Mouse (Mus musculus) cerebellum, postnatal 10 days (tissue): ENCODE data around the gene Cda.
"Not testable (repeated sequence)": the region's sequence is repeated elsewhere in the genome, so short reads cannot be mapped to it uniquely, and the experiment has no call there.

Source experiments
- DNase-seq, 2 experiments: peaks; one replicate each; pipeline ENCODE4 v3.0.0; 2021; ENCODE audit warnings: mixed read lengths in 2 of 2

Cda gene

DNA sequence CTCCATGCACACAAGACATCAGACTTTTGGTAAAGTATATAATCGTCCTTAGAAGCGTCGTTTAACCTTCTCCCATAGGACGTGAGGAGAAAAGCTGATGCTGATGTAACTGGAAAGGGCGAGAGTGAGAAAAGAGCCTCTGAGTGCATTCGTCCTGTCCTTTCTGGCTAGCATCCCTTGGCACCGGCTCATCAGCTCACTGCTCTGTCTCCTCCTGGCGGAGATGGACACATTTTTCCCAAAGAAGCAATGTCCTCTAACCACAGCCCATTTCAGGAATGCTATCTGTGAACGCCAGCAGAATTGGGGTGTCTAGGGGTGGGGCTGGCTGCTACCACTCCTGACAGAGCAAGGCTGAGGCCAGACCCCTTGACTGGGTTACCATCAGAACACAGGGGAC lies 36.1 kb downstream of the Cda start:
- DNase-seq, result peak; percentile 80 to 83

DNA sequence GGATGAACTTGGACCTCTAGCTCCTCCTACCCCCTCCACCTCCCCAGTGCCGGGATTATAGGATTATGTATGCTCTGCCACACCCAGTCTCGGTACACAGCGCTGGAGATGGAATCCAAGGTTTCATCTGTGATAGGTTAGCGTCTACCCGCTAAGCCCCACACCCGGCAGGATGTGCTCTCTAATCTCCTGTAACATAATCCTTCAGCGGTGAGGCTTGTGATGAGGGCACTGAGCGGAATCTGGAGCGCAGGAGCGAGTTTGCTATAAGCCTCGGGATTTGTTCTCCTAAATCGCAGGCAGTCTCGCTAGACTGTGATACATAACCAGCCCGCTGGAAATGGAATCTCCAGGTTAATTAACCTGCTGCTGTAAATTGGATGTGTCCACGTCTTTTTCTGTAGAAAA lies 37.5 kb downstream of the Cda start:
- peak in 1 of 2 experiments; percentile 45 for DNase-seq

GRCm38 (mm10) chr4:138327891-138328470 lies 39.8 kb downstream of the Cda start:
- DNase-seq, result no peak

DNA sequence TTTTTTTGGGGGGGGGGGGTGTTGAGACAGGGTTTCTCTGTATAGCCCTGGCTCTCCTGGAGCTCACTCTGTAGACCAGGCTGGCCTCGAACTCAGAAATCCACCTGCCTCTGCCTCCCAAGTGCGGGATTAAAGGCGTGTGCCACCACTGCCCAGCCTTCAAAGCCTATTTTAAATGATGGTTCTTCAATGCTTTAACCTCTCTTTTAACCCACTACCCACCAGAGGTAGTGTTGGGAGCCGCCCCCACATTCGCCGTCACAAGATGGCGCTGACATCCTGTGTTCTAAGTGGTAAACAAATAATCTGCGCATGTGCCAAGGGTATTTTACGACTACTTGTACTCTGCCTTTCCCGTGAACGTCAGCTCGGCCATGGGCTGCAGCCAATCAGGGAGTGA lies 40.6 kb downstream of the Cda start:
- DNase-seq, result not testable (repeated sequence)

DNA sequence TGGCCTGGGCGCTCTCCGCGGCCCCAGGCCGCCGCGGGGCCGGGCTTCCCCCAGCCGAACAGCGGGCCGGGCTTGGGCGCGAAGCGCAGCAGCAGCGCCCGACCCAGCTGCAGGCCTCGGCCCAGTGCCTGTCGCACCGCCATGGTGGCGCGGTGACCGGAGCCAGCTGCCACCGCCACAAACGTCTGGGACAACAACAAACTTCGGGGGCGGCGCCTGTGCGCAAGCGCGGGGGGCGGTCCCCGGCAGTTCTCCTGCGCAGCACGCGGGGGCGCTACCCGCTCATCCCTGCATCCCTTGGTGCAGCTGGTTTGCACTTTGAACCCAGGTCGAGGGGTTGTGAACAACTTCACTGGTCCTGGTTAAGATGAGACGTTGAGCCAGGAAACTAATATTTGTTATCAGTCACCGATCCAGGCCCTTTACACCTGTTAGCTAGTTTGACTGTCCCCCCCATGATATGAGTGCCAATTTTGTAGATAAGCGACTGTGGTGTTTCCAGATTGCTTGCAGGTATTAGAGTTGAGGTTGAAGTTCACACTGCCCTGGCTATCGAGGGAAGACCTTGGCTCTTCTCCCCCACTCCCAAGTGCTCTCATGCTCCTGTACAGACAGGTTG lies 41.6 kb downstream of the Cda start, which contains the start of gene Pink1:
TSS of gene Pink1 (minus strand) at position 231 of the 619 bp plus-strand sequence.
- DNase-seq, result peak; percentile 94 to 96

DNA sequence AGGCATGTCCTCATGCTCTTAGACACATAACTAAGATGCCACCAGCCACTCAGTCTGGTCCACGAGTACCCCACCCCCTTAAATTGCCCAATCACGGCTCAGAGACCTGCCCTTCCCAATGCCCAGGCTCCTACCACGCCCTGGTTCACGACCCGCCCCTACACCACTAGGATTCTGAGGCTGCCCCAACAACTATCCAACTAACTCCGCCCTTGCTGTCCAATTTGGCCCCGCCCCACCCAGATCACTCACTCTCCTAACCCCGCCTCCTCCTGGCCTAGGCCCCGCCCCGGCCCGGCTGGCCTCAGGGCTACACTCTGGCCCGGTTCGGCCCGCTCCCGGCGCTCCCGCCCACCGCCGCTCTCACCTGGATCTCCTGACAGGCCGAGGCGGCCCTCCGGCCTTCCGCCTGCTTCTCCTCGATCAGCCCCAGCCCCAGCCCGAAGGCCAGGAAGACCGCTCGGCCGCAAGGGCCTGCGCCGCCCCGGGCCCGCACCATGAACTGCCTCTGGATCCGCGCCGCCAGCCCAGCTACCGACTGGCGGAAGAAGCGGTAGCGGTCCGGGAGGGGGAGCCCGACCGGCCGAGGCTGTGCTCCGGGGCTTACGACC lies 42.2 kb downstream of the Cda start:
- peak; percentile 96 to 97 for DNase-seq

DNA sequence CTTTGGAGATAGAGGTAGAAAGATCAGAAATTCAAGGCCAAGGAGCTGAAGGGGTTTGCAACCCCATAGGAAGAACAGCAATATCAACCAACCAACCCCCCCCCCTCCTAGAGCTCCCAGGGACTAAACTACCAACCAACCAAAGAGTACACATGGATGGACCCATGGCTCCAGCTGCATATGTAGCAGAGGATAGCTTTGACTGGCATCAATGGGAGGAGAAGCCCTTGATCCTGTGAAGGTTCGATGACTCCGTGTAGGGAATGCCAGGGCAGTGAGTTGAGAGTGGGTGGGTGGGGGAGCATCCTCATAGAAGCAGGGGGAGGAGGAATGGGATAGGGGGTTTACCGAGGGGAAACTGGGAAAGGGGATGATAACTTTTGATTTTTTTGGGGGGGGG lies 43.3 kb downstream of the Cda start:
- DNase-seq, result no peak

GRCm38 (mm10) chr4:138323753-138324152 lies 44.0 kb downstream of the Cda start:
- DNase-seq, result no peak

DNA sequence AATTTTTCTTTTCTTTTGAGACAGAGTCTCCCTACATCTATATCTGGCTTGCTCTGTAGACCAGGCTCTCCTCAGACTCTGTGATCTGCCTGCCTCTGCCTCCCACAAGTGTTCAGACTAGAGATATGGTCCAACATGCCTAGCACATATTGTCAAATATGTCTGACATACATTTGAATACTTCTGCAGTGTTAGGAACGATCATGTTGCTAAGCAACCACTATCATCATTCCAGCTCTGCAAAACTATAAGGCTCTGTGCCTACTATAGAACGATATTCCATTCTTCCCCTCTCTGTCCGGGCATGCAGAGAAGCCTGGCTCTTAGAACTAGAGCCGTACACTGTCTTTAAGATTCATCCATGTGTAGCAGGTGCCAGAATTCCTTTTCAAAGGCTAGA lies 45.1 kb downstream of the Cda start:
- DNase-seq, result no peak

DNA sequence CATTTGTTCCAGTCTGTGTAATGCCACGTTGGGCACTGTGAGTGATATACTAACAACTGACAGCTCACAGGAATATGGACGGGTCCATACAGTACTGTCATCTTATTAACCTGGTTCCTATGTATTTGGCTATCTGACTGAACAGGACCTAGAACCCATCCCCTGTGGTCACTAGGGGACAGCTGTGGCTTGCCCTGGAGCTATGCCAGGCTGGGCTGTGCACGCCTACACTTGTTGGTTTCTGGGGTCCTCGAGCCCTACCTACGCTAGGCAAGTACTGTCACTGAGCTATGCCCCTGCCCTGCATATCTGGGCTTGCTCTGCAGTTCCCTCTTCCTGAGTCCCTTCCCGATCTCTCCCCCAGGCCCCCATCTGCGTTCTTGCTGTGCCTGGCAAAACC lies 46.3 kb downstream of the Cda start:
- no peak for DNase-seq

- no peak for DNase-seq
Measured at GRCm38 (mm10) chr4:138320711-138321110, 47.1 kb downstream of the Cda start.

DNA sequence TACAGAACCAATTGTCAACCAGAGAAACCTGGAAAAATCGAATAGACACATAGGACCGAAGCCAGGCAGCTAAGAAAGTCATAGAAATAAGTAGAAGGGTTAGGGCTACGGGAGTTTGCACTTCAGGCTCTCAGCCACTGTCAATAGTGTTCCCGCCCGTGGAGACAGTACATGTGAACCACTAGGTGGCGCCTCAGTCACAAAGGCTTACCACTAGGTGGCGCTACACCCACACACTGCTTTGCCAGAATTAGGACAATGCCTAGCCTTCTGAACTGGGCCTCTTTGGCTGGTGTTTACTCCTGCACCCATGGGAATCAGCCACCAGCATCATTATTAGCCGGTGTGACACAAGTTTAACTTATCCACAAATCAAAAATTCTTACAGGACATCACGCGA lies 48.3 kb downstream of the Cda start:
- peak; percentile 90 to 93 for DNase-seq

- DNase-seq, result peak; percentile 80 to 86
Measured at GRCm38 (mm10) chr4:138318509-138319266, 49.1 kb downstream of the Cda start.

- DNase-seq, result no peak
Measured at GRCm38 (mm10) chr4:138316369-138316768, 51.4 kb downstream of the Cda start.

DNA sequence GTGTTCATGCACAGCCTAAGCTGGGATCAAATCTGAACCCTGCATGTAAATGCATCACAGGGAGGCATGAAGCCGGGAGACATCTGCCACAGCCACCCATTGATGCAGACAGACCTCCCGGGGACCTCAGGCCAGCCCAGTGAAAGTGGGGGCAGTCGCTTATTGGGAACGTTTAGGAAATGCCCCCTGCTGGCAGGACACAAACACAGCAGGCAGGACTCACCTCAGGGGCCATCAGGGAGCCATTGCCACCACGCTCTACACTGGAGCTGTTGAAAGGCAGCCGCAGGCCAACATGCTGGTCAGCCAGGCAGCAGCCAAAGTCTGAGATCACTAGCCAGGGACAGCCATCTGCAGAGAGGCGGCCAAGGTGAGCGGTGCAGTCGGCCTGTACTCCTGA lies 52.0 kb downstream of the Cda start:
- DNase-seq, result peak; percentile 48 to 53

DNA sequence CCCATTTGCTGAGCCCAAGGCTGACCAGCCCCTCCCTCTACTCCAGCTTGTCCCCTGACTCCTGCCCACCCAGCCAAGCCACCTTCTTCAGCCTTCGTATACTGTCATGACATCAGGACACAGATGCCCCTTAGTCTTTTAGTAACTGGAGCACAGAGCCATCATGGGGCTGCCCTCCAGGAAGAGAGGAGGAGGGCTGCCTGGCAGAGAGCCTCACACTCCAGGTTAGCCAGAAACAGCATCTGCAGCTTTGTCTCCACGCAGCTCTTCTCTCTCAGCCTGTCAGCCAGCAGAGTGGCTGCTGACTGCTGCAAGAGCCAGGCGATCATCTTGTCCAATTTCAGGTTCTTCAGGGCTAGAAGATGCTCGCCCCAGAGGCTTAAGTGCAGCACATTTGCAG lies 54.0 kb downstream of the Cda start:
- DNase-seq, result peak; percentile 47 to 63

GRCm38 (mm10) chr4:138313021-138313420 lies 54.8 kb downstream of the Cda start:
- DNase-seq, result no peak

GRCm38 (mm10) chr4:138312105-138312504 lies 55.7 kb downstream of the Cda start:
- no peak for DNase-seq

GRCm38 (mm10) chr4:138311595-138311994 lies 56.2 kb downstream of the Cda start:
- DNase-seq, result peak; percentile 79 to 85

DNA sequence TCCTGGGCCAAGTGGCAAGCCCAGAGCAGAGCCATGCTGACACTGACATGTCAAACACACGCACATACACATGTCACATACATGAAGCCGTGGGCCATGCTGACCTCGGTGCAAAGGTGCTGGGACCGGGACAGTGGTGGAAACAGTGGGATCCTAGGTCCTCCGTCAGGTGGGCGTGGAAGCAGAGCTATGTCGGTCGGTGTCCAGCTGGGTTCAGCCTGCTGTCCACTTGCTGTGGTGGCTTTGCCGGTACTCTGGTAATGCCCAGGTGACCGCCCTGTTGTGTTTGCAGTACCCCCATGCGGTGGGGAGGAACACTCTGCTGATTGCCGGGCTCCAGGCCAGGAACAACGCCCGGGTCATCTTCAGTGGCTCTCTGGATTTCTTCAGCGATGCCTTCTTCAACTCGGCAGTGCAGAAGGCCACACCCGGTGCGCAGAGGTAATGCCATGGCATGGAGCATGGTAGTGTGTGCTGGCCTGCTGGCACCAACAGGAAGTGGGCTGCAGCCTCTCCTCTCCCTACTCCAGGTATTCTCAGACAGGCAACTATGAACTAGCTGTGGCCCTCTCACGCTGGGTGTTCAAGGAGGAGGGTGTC lies 57.4 kb downstream of the Cda start:
- DNase-seq, result no peak

- DNase-seq, result no peak
Measured at GRCm38 (mm10) chr4:138307739-138308138, 60.1 kb downstream of the Cda start.

- no peak for DNase-seq
Measured at GRCm38 (mm10) chr4:138307025-138307424, 60.8 kb downstream of the Cda start.
